Mouse (Mus musculus) neural tube, postnatal 0 days (tissue): ENCODE measurements around the gene Per3. TPM values are rescaled to one million over a fixed set of nuclear protein-coding genes. Genes with fewer than 3 reads are reported as not detected.

Experiments
- polyA plus RNA-seq: library from polyadenylated mRNA; unstranded; fragments of >200 nt; fragmentation: Nextera tagmentation; extraction: Ambion mirVana; gene quantifications from 2 replicates; pipeline ENCODE4 v1.2.1, GENCODE M21; 2015

Per3 gene
- polyA plus RNA-seq: 4.4 and 4.7 TPM in 2 replicates

GRCm38 (mm10) chr4:151044037-151044943 lies at the start of gene Per3:
Per3 (minus strand) TSS chr4:151044665.

GRCm38 (mm10) chr4:151089270-151089669 lies 44.8 kb upstream of the Per3 start, which contains the start of gene Gm13090:
Gm13090 (plus strand) TSS chr4:151089570.

GRCm38 (mm10) chr4:151057347-151058321 lies 13.2 kb upstream of the Per3 start, which contains the start of gene Vamp3:
Vamp3 (minus strand) TSS chr4:151057963.

GRCm38 (mm10) chr4:150996797-150997196 lies 47.7 kb downstream of the Per3 start, which contains the start of gene Uts2:
Uts2 (plus strand) TSS chr4:150997097.

Other genes starting within 250 kb of the Per3 start
- 79.4 and 82.6 TPM in 2 replicates for gene Errfi1, start 190.7 kb downstream of the Per3 start, polyA plus RNA-seq
- 406 and 429 TPM in 2 replicates for gene Park7, start 130.2 kb downstream of the Per3 start, polyA plus RNA-seq
- gene Tnfrsf9, start 130.1 kb downstream of the Per3 start, polyA plus RNA-seq: 0.41 and 0.48 TPM in 2 replicates
- gene Uts2, start 47.6 kb downstream of the Per3 start, polyA plus RNA-seq: 40.1 and 51.3 TPM in 2 replicates
- gene Vamp3, start 13.3 kb upstream of the Per3 start, polyA plus RNA-seq: 46.7 and 50.3 TPM in 2 replicates
- gene Gm13090, start 44.9 kb upstream of the Per3 start, polyA plus RNA-seq: not detected in 2 replicates